Comparison of ENCODE assay signal across 8 mouse cellular contexts in the genomic region with DNA sequence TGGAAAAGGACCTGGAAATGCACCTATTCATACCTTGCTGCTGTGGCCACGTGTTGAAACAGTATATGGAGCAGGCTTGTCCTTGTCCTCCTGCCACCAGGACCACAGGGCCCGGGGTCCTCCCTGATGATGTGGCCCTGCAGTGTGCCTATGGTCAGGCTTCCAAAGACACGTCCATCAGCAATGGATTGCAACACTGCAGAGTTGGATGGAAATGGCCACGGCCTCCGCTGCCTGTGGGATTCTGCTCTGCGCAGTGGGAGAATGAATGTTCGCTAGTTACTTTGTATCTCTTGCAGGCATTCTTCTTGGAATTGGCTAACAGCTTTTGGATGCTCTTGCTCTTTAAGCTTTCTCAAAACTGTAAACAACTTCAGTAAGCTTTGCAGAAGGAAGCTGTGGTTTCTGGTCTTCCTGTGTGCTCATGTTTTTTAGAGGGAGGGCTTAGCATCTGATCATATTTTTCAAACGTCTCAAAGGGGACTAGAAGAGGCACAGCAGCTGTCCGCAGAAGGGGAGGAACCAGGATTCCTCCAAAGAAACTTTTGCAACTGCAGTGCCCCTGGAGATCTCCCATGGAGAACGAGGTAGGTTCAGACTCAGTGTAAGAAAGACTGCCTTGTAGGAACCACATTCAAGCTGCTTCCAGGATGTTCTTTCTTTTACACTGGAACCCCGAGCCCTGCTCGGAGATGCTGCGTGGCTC. TPM values are rescaled to one million over a fixed set of nuclear protein-coding genes. Genes with fewer than 3 reads are reported as not detected.
DNase-seq lines count a peak whose midpoint lies in the region; ATAC-seq lines count a peak whose summit lies in the region.

No protein-coding gene starts in this region.

- H3K4me1 ChIP-seq in kidney, embryonic 16.5 days (ENCODE audit: insufficient read depth, low read length), result peaks cover 4% of the 10 kb centered on the region; the same call in 1 of the 2 replicates
- H3K4me1 ChIP-seq in embryonic facial prominence, embryonic 14.5 days (ENCODE audit: control insufficient read depth, insufficient read depth, low read length), result peaks cover 8% of the 10 kb centered on the region; the same call in 1 of the 2 replicates
- H3K4me1 ChIP-seq in lung, embryonic 16.5 days (replicated peaks; ENCODE audit: control insufficient read depth, insufficient read depth, low read length), result no peaks in the 10 kb centered on the region
- no peaks in the 10 kb centered on the region for H3K4me1 ChIP-seq in hindbrain, embryonic 13.5 days (replicated peaks)

- no peak; the same call in 1 of the 2 replicates for ATAC-seq in kidney, embryonic 16.5 days (ENCODE audit: low FRiP score, low TSS enrichment)
- no peak for ATAC-seq in embryonic facial prominence, embryonic 14.5 days (ENCODE audit: low read depth)
- ATAC-seq in lung, embryonic 16.5 days (ENCODE audit: low read depth), result no peak; the same call in 1 of the 2 replicates
- no peak for ATAC-seq in hindbrain, embryonic 13.5 days (ENCODE audit: low FRiP score)

- no peak overlapping the region for H3K9ac ChIP-seq in kidney, embryonic 16.5 days (replicated peaks; ENCODE audit: low read length)
- no peak overlapping the region for H3K9ac ChIP-seq in embryonic facial prominence, embryonic 14.5 days (ENCODE audit: low read depth, low read length)
- H3K9ac ChIP-seq in lung, embryonic 16.5 days (ENCODE audit: low read length), result no peak overlapping the region
- no peak overlapping the region; the same call in 1 of the 2 replicates for H3K9ac ChIP-seq in hindbrain, embryonic 13.5 days

- no peak for DNase-seq in kidney, adult 18-20 months
- DNase-seq in embryonic facial prominence, embryonic 14.5 days (ENCODE audit: low spot score), result peak; percentile 20
- peak; percentile 40 to 68 for DNase-seq in thymus, adult 18-20 months
- no peak for DNase-seq in layer of hippocampus, adult 8-10 months (ENCODE audit: low spot score in 2 of 2)
- no peak for DNase-seq in ovary, postnatal 10 days (ENCODE audit: low spot score)

- no peak overlapping the region for H3K4me3 ChIP-seq in kidney, embryonic 16.5 days (ENCODE audit: low read length)
- no peak overlapping the region for H3K4me3 ChIP-seq in embryonic facial prominence, embryonic 14.5 days (ENCODE audit: low read depth, low read length)
- no peak overlapping the region for H3K4me3 ChIP-seq in lung, embryonic 16.5 days (ENCODE audit: low read length)
- no peak overlapping the region for H3K4me3 ChIP-seq in hindbrain, embryonic 13.5 days

- no peak overlapping the region for H3K4me2 ChIP-seq in kidney, embryonic 16.5 days (replicated peaks; ENCODE audit: low read depth, low read length)
- no peak overlapping the region for H3K4me2 ChIP-seq in embryonic facial prominence, embryonic 14.5 days (ENCODE audit: low read depth, low read length)
- 0 out of 2 replicates have a peak overlapping the region, but pooled peaks have one; percentile 2 for H3K4me2 ChIP-seq in lung, embryonic 16.5 days (ENCODE audit: low read depth, low read length)
- H3K4me2 ChIP-seq in hindbrain, embryonic 13.5 days, result no peak overlapping the region

- H3K36me3 ChIP-seq in kidney, embryonic 16.5 days (ENCODE audit: insufficient read depth, low read length), result peaks cover 16% of the 10 kb centered on the region; the same call in 1 of the 2 replicates
- H3K36me3 ChIP-seq in embryonic facial prominence, embryonic 14.5 days (ENCODE audit: control insufficient read depth, insufficient read depth, low read length), result peaks cover 11% of the 10 kb centered on the region
- H3K36me3 ChIP-seq in lung, embryonic 16.5 days (ENCODE audit: control insufficient read depth, insufficient read depth, low read length), result peaks cover 3% of the 10 kb centered on the region
- peaks cover 15% of the 10 kb centered on the region for H3K36me3 ChIP-seq in hindbrain, embryonic 13.5 days

- WGBS in kidney, embryonic 16.5 days, result 76% methylated on average over 13 of the region's 13 CpGs
- WGBS in embryonic facial prominence, embryonic 14.5 days, result 76% methylated on average over 13 of the region's 13 CpGs
- WGBS in lung, embryonic 16.5 days, result 79% methylated on average over 13 of the region's 13 CpGs
- WGBS in hindbrain, embryonic 13.5 days, result 90% methylated on average over 13 of the region's 13 CpGs

- peak overlapping the region; percentile 61 for H3K27ac ChIP-seq in kidney, embryonic 16.5 days (ENCODE audit: low read length)
- H3K27ac ChIP-seq in embryonic facial prominence, embryonic 14.5 days (replicated peaks; ENCODE audit: low read depth, low read length), result 0 out of 2 replicates have a peak overlapping the region, but pooled peaks have one; percentile 15
- peak overlapping the region; percentile 12; the same call in 1 of the 2 replicates for H3K27ac ChIP-seq in lung, embryonic 16.5 days (ENCODE audit: low read length)
- no peak overlapping the region for H3K27ac ChIP-seq in hindbrain, embryonic 13.5 days

- no peaks in the 10 kb centered on the region for H3K27me3 ChIP-seq in kidney, embryonic 16.5 days (ENCODE audit: insufficient read depth, low read length)
- no peaks in the 10 kb centered on the region for H3K27me3 ChIP-seq in embryonic facial prominence, embryonic 14.5 days (replicated peaks; ENCODE audit: control insufficient read depth, insufficient read depth, low read length)
- H3K27me3 ChIP-seq in lung, embryonic 16.5 days (ENCODE audit: control insufficient read depth, insufficient read depth, low read depth, low read length), result no peaks in the 10 kb centered on the region
- H3K27me3 ChIP-seq in hindbrain, embryonic 13.5 days, result no peaks in the 10 kb centered on the region

- H3K9me3 ChIP-seq in kidney, embryonic 16.5 days (ENCODE audit: low read length), result no peaks in the 10 kb centered on the region
- H3K9me3 ChIP-seq in embryonic facial prominence, embryonic 14.5 days (ENCODE audit: control insufficient read depth, low read length), result no peaks in the 10 kb centered on the region
- no peaks in the 10 kb centered on the region for H3K9me3 ChIP-seq in lung, embryonic 16.5 days (ENCODE audit: control insufficient read depth, low read length)
- H3K9me3 ChIP-seq in hindbrain, embryonic 13.5 days, result no peaks in the 10 kb centered on the region

RNA-seq across cellular contexts. Expression of gene Ccm2, which starts 14.1 kb away (rescaled TPM):
- polyA plus RNA-seq in kidney, embryonic 16.5 days (2015; fragmentation: Nextera tagmentation; extraction: Ambion mirVana), result 90.5 and 93.3 TPM in 2 replicates
- polyA plus RNA-seq in embryonic facial prominence, embryonic 14.5 days (2014; fragmentation: Nextera tagmentation; extraction: Ambion mirVana), result 93.5 and 93.7 TPM in 2 replicates
- polyA plus RNA-seq in lung, embryonic 16.5 days (2015; fragmentation: Nextera tagmentation; extraction: Ambion mirVana), result 79.1 and 79.3 TPM in 2 replicates
- total RNA-seq in layer of hippocampus, adult 8-10 months (2022), result 10 to 100 TPM; 47.4 to 53.9 (median 52.2) TPM
- polyA plus RNA-seq in hindbrain, embryonic 13.5 days (2015; fragmentation: Nextera tagmentation; extraction: Ambion mirVana), result 94.1 and 99.0 TPM in 2 replicates

RNA-seq across cellular contexts. Expression of gene Myo1g, which starts 40.0 kb away (rescaled TPM):
- 1.0 and 1.2 TPM in 2 replicates for polyA plus RNA-seq in kidney, embryonic 16.5 days (2015; fragmentation: Nextera tagmentation; extraction: Ambion mirVana)
- polyA plus RNA-seq in embryonic facial prominence, embryonic 14.5 days (2014; fragmentation: Nextera tagmentation; extraction: Ambion mirVana), result 2.1 and 2.4 TPM in 2 replicates
- 3.8 and 5.0 TPM in 2 replicates for polyA plus RNA-seq in lung, embryonic 16.5 days (2015; fragmentation: Nextera tagmentation; extraction: Ambion mirVana)
- total RNA-seq in layer of hippocampus, adult 8-10 months (2022), result 1 to 10 TPM in 1 of 4 experiments, under 1 TPM in 3; 0.39 to 1.3 (median 0.51) TPM
- polyA plus RNA-seq in hindbrain, embryonic 13.5 days (2015; fragmentation: Nextera tagmentation; extraction: Ambion mirVana), result 0.42 and 0.48 TPM in 2 replicates

RNA-seq across cellular contexts. Expression of gene Nacad, which starts 45.0 kb away (rescaled TPM):
- polyA plus RNA-seq in kidney, embryonic 16.5 days (2015; fragmentation: Nextera tagmentation; extraction: Ambion mirVana), result 1.9 and 2.0 TPM in 2 replicates
- 7.0 and 8.5 TPM in 2 replicates for polyA plus RNA-seq in embryonic facial prominence, embryonic 14.5 days (2014; fragmentation: Nextera tagmentation; extraction: Ambion mirVana)
- 1.6 TPM in 2 replicates for polyA plus RNA-seq in lung, embryonic 16.5 days (2015; fragmentation: Nextera tagmentation; extraction: Ambion mirVana)
- total RNA-seq in layer of hippocampus, adult 8-10 months (2022), result 10 to 100 TPM; 35.7 to 52.6 (median 47.5) TPM
- polyA plus RNA-seq in hindbrain, embryonic 13.5 days (2015; fragmentation: Nextera tagmentation; extraction: Ambion mirVana), result 87.6 and 90.0 TPM in 2 replicates

Comparison
In these comparisons a context has a peak if more than half of its experiments do, and no peak if none do; other contexts are left out.
1. DNase-seq: peak in embryonic facial prominence, embryonic 14.5 days (single experiment) and thymus, adult 18-20 months (2 of 2); none in kidney, adult 18-20 months (single experiment), layer of hippocampus, adult 8-10 months (0 of 2) and ovary, postnatal 10 days (single experiment).